Mouse (Mus musculus): ENCODE measurements around the gene B3galt6.

DNA sequence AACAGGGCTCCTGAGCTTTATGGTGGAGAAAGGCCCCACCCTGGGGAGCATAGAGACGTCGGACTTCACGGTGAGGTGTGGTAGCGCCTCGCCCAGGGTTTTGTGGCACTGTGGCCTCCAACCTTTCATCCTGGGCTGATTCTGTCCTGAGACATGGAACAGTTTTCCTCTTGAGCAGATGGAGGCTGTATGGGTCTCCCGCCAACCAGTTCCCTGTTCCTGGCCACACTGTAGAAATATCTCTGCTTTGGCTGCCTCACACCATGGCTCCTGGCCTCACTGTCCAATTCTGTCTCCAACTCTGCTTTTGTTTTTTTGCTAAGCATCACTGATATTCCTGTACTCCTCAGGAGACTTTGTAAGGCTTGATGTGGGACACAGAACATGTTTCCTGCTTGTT, 37.0 kb downstream of the B3galt6 start:
- TF ChIP-seq CTCF (conservative IDR thresholded peaks at IDR 0.05; ENCODE audit: insufficient read depth, insufficient read length, low read depth, low read length) = no peak
- no peak for TF ChIP-seq POLR2A (IDR thresholded peaks at IDR 0.05; ENCODE audit: low read depth, low read length)
